Mouse (Mus musculus): ENCODE measurements at regions not wholly inside any gene's neighbourhood (a gene's known extent, or its start where the extent isn't known, plus 50 kb on each side); places are given as distances from the start of the nearest gene placed in this dataset.

- in situ Hi-C loops (cut with MboI, MseI): no loop called here
These were observed 208.4 kb upstream of the Smim15 start for GRCm38 (mm10) chr13:107835756-107836385.

DNA sequence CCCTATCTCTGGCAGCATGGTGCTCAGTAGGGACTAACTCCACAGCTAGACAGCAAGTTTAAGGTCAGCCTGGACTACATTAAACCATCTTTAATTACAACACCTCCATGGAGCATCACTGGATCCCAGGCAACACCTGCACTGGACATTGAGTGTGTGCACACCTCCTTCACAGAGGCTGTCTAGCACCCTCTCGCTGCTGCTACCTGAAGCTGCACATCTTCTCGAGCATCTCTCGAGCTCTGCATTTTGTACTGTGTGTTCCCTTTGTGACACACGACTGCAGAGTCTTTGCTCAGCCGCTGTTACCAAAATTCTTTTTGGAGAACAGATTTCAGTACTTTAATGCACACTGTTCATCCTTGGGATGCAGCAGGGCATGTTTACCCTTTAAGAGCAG, 212.2 kb upstream of the Smim15 start:
- in situ Hi-C loops (cut with MboI, MseI): no loop called here

GRCm38 (mm10) chr13:107831221-107831681, 213.0 kb upstream of the Smim15 start:
- in situ Hi-C loops (cut with MboI, MseI): no loop called here

DNA sequence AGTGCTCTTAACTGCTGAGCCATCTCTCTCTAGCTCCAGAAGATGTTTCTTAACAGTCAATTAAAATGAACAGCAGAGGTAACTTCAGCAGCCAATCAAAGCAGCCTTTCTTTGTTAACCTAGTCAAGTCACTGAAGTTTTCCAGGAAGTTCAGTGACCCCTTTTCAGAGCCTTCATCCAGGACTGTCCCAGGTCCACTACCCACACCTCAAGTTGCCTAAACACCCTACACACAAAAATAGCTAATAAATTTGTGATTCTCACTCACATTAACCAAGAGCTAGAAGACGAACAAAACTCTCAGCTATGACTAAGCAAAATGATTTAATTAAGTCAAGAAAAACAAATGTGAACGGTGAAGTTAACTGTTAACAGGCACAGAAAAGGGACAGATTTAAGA, 214.0 kb upstream of the Smim15 start:
- in situ Hi-C loops (cut with MboI, MseI): no loop called here

- in situ Hi-C loops (cut with MboI, MseI): no loop called here
These were observed 214.4 kb upstream of the Smim15 start for GRCm38 (mm10) chr13:107829861-107830260.

DNA sequence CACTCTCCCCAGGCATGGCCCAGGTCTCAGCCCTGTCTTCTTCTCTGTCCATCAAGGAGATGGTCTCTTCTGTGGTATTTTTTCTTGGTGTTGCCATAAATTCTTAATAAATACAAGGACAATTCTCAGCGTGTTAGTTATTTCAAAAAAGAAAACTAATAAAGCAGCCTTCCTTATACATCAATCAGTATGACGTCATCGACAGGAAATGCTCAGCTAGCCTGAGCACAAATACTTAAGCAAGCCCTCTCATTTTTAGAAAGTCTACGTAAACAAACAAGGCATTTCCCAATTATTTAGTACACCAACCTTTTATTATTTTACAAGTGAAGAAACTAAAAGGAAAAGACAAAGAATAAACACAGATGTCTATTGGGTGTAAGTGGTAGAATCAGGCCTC, 218.6 kb upstream of the Smim15 start:
- in situ Hi-C loops (cut with MboI, MseI): no loop called here

DNA sequence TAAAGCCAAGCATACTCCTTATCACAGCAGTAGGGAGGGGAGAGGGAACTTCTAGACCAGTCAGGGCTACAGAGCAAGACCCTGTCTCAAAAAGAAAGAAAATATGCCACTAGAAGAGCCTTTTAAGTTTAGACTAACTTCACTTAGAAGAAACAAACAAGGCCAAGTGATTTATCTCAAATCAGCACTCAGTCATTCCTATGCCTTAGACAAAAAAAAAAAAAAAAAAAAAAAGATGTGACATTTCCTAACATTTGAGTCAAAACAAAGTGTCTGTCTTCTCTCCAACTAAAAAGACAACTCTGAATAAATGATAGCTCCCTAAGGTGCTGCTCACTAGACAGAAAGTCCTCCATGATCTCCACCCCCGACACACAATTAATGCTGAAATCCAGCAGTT, 220.9 kb upstream of the Smim15 start:
- in situ Hi-C loops (cut with MboI, MseI): no loop called here

GRCm38 (mm10) chr13:107822198-107822597, 222.0 kb upstream of the Smim15 start:
- in situ Hi-C loops (cut with MboI, MseI): no loop called here

DNA sequence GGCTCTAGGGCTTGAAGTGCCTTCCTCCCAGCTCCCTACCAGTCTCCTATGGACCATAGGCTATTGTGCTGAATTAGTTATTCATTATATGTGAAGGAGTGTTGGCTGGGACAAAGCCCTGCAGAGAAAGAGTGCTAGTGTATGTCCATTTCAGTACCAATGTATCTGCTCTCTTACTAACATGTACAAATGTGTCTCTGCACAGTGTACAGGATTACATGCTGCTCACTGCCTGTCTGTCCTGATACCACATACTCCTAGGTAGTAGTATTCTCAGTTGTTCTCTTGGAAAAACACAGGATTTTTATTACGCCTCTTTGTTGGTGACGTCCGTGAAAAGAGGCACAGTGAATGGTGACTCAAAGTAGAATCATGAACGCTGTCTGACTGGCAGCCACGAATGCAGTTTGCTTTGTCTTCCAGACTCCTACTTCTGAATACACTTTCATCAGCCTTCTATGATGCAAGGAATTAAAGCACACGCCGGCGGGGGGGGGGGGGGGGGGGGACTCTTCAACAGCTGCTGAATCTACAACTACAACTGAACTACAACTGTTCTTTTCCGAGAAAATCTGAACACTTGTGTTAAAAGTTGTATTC, 230.6 kb upstream of the Smim15 start:
- in situ Hi-C loops (cut with MboI, MseI): no loop called here

GRCm38 (mm10) chr13:107812014-107812413, 232.2 kb upstream of the Smim15 start:
- in situ Hi-C loops (cut with MboI, MseI): no loop called here

DNA sequence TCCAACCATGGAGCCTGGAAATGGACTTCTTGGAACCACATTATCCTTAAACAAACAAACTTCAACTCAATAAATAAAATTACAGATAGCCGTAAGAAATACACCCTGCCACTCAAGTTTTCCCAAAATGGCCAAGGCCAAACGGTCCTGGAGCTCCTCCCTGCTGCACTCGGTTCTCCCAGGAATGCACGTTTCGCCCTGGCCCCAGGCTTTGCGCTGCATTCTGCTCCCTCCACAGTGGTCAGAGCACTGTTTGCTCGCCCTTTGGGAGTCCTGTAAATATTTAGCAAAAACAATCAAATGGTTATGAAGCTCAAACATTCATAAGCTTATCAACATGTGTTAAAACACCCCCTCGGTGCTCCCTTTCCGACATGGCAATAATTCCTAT, 233.4 kb upstream of the Smim15 start:
- in situ Hi-C loops (cut with MboI, MseI): no loop called here

DNA sequence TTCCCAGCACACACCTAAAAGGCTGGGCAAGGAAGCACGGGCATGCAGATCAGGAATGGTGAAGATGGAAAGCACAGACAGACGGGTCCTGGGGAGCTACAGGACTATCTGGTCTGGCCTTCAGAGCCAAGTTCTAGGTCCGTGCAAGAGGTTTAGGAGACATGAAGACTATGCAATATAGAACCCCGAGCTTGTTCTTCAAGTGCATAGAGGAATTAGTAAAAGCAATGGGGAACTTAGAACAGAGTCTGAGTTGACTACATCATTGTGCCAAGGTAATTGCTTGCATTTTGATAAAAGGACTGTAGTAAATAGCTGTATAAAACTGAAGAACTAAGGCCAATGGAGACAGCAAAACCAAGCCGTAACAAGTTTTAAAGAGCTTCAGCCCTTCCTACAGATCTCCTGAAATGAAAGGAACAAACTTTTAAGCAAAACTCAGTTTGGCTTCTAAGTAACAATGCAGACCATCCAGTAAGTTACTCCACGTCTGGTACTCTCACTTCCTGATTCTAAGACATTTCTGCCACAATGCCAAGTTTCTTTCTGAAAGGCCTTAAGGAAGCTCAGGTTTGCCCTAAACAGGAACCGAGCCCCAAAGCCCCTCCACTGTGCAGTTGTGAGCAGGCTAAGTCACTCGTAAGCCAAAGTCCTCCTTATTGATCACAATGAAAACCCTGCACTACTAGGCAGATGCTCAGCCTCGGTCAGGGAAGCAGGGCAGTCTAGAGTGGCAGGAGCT, 234.0 kb upstream of the Smim15 start:
- in situ Hi-C loops (cut with MboI, MseI): no loop called here

DNA sequence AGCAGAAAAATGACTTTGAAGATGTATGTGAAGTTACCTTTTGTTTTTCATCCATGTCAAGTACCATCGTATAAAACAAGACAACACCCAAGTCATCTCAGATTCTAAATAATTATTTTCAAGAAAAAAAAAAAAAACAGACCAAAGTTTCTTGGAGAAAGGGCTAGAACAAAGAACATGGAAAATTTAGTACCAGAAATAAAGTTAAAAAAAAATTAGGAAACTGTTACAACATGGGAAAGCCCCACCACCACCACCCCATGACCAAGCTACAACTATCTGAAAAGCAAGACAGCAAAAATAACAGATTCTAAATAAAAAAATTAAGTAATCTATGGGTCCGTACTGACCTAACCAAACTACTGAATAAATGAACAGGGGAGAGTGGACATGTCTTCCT, 235.3 kb upstream of the Smim15 start:
- in situ Hi-C loops (cut with MboI, MseI): no loop called here

- in situ Hi-C loops (cut with MboI, MseI): no loop called here
These were observed 239.8 kb upstream of the Smim15 start for GRCm38 (mm10) chr13:107804418-107804817.

GRCm38 (mm10) chr13:107799199-107799945, 244.9 kb upstream of the Smim15 start:
- in situ Hi-C loops (cut with MboI, MseI): no loop called here

DNA sequence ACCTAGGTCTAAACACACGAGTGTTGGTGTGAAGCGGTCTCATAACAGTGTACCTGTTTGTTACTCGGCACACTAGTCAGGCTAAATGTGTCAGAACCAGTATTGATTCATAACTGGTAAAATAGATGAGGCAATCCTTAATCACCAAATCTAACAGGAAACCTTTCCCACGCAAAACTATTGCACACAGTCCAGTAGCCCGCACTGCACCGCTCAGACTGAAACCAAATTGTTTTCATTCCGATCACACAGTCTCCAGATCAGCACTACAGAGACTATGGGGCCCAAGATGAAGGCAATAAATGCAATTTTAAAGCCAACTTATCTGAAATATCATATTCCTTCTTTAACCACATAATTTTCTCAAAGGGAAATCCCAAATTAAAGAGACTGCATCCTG, 246.1 kb upstream of the Smim15 start:
- in situ Hi-C loops (cut with MboI, MseI): no loop called here

DNA sequence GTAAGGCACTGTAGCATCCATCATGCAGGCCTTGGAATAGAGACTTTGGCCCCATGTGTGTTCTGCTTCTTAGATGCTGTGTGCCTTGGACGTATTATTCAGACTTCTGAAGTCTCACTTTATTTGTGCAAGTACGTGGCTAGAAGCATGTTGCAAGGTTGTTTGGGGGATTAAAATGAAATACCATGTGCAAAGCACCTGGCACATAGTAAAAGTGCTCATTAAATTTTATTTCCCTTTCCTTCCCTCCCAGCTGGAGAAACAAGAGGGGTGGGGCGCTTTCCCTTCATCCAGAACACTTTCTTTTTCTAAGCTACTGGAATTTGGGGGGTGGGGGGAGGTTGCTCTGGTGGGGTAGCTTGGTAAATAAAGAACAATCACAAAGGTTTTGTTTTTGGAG, 248.7 kb upstream of the Smim15 start:
- in situ Hi-C loops (cut with MboI, MseI): no loop called here

DNA sequence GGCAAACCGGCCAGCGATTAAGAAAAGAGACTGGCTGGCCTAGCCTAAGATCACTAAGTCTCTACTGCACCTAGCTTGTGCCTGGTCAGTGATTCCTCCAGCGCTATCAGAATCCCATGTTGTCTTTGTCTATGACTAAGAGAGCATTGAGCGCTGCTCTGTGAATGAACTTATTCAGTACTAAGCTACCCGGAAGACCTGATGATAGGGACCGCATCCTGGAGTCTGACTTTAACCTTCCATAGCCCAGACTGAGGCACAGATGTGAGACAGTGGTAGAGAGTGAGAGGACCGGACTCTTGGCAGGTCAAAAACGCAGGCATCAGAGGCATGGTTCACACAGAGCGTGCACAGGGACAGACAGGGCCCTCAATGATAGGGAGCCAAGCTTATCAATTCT, 252.5 kb upstream of the Smim15 start:
- in situ Hi-C loops (cut with MboI, MseI): no loop called here

DNA sequence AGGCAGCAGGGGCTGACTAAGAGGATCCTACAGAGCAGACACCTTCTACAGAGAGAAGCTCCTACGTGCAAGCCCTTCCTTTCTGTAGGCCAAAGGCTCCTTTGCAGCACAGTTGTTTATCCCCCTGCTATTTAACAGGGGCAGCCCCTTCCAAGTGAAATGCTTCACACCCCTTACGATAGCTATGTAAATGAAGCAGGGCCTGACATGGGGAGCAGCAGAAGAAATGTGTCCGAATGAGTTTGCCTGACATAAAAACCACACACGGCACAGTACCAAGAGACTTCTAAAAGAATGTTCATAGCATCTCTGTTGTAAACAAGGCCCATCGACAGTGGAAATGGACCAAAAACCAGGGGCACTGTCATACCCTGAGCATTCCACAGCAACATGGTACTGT, 259.3 kb upstream of the Smim15 start:
- in situ Hi-C loops (cut with MboI, MseI): no loop called here

GRCm38 (mm10) chr13:107781741-107782140, 262.5 kb upstream of the Smim15 start:
- in situ Hi-C loops (cut with MboI, MseI): no loop called here

DNA sequence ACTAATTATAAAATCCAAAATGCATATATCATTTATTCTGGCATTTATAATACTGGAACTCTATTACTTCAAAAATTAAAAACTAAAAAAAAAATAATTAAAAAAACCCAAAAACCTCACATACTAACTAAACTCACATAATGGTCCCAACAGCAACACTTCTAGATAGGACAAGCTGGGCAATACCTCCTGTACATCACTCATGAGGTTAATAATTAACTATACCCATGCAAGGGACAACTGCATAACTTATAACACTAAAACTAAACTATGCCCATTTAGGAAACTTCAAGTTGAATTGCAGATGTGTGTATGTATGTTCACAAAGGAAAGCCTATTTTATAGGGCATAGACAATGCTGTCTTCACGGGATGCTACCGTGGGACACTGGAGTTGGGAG, 263.0 kb upstream of the Smim15 start:
- in situ Hi-C loops (cut with MboI, MseI): no loop called here

DNA sequence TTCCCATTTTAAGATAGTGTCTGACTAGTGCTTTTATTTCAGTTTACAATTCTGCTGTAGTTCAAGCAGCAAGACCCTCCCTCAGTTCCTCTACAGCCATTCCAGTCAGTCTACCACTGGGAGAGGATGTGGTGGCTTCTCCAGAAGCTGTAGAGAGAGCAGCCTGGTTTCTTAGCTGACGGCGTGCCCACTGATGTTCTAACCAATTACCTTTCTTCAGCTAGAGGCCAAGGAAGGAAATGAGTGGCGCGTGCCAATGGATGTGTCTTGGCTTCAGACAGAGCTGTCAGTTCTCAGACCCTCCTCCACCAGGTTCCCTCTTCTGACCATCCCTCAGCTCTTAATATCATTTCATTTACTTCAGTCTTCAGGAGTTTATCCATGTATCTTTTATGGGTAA, 264.7 kb upstream of the Smim15 start:
- in situ Hi-C loops (cut with MboI, MseI): loop anchor here (10.0 kb wide), 1 partner anchor 195 kb away; no protein-coding TSS in a partner anchor
